Mouse (Mus musculus) small intestine, adult 2 months (tissue): ENCODE data around the gene Dnajb1. TPM values are rescaled to one million over a fixed set of nuclear protein-coding genes. Genes with fewer than 3 reads are reported as not detected.

Source experiments
- H3K27ac ChIP-seq: fragments of 200-500 bp; 2 replicates; pipeline ENCODE4 v1.5.1; 2012; ENCODE audit warnings: low read depth, low read length, control low read depth, inconsistent platforms; ENCODE audit not compliant: insufficient read depth
- H3K27me3 ChIP-seq: fragments of 200-500 bp; 2 replicates; pipeline ENCODE4 v1.6.1; 2012; ENCODE audit warnings: mild to moderate bottlenecking, moderate library complexity, low read length, inconsistent platforms; ENCODE audit not compliant: control insufficient read depth, insufficient read depth
- H3K36me3 ChIP-seq: fragments of 200-500 bp; 2 replicates; pipeline ENCODE4 v1.6.1; 2012; ENCODE audit warnings: mild to moderate bottlenecking, low read length, control low read depth, inconsistent platforms; ENCODE audit not compliant: control insufficient read depth, insufficient read depth
- H3K4me1 ChIP-seq: fragments of 200-500 bp; 2 replicates; pipeline ENCODE4 v1.6.1; 2012; ENCODE audit warnings: low read length, inconsistent platforms, mixed read lengths; ENCODE audit not compliant: control insufficient read depth, insufficient read depth, insufficient read length
- H3K4me3 ChIP-seq: fragments of 200-500 bp; 2 replicates; pipeline ENCODE4 v1.5.1; 2012; ENCODE audit warnings: low read depth, mild to moderate bottlenecking, control low read depth, inconsistent platforms, low read length, moderate library complexity
- CTCF ChIP-seq: fragments of 200-500 bp; IDR thresholded peaks from 2 replicates; pipeline ENCODE4 v1.5.1; 2012; ENCODE audit warnings: low read depth, mild to moderate bottlenecking, control low read depth, inconsistent platforms, low read length, moderate library complexity, mixed read lengths; ENCODE audit not compliant: insufficient replicate concordance, insufficient read length; ENCODE audit errors: extremely low read depth
- POLR2A ChIP-seq: fragments of 200-500 bp; IDR thresholded peaks from 2 replicates; pipeline ENCODE4 v1.6.1; 2012; ENCODE audit warnings: low read depth, mild to moderate bottlenecking, control low read depth, inconsistent platforms, low read length, moderate library complexity
- WGBS: fragments of 180-500 bp; shearing (Covaris S2); methylation state at CpG from one replicate; pipeline ENCODE4 v1.1.7; 2018; 5-methylcytosine and 5-hydroxymethylcytosine counted together
- polyA plus RNA-seq: library from polyadenylated mRNA; depleted of rRNA; stranded (reverse); fragments of >200 nt; gene quantifications from 2 replicates; pipeline ENCODE4 v1.2.3, GENCODE M21; 2012

Gene Dnajb1
- polyA plus RNA-seq, 1 experiment, result 34.0 TPM

GRCm38 (mm10) chr8:83573140-83573875, 34.7 kb upstream of the Dnajb1 start:
- Histone ChIP-seq H3K27me3 (no peaks in the 10 kb centered on the region), H3K4me3 (peak overlapping the region; percentile 45), H3K27ac (no peak overlapping the region), H3K36me3 (peaks cover 21% of the 10 kb centered on the region), H3K4me1 (peaks cover 3% of the 10 kb centered on the region)
- no peak for TF ChIP-seq CTCF
- no peak for TF ChIP-seq POLR2A
- WGBS, result 75% methylated on average over 18 of the region's 18 CpGs

- no peak overlapping the region for H3K27ac ChIP-seq
- WGBS, result 85% methylated on average over 15 of the region's 15 CpGs
Measured at GRCm38 (mm10) chr8:83574631-83575315, 33.2 kb upstream of the Dnajb1 start.

DNA sequence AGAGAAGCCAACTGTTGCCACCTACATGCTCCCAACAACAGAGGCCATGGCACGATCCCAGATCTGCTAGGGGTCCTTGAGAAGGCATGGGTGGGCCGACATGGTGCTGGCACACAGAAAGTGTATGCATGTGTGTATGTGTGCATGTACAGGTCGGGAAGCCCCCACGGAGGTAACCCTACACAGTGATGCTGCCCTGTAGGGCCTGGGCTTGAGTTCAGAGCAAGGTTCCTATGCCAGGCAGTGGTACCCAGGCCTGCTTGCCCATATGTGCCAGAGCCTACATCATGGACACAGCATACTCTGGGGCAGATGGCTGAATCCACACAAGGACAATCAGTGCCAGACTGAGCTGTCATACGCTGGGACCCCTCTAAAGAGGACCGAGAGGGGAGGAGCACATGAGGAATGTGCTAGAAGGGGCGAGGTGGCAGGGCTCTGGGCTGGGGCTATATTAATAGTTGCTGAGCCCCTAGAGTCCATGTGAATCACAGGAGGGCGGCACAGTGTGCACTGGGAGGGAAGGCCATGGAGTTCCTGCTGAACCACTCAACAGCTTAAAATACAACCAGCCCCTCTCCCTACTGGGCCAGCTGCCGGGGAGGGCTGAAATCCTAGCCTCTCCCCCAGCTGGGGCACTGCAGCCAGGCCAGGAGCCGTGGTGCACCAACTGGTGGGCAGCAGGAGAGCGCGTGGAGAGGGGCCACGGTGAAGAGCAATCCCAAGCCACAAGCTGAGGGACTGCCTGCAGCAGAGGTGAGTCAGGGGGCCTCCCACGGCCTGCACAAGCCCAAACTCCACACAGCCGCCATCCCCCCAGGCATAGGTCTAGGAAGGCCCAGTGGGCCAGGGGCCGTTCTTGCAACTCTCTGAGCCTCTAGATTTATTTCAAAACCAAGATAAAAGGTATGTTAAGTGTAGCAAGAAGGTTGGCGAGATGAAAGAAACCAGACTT, 32.2 kb upstream of the Dnajb1 start:
- Histone ChIP-seq H3K27me3 (no peaks in the 10 kb centered on the region), H3K4me3 (no peak overlapping the region), H3K27ac (no peak overlapping the region), H3K36me3 (peaks cover 17% of the 10 kb centered on the region), H3K4me1 (peaks cover 5% of the 10 kb centered on the region)
- TF ChIP-seq POLR2A, result no peak
- 79% methylated on average over 17 of the region's 17 CpGs for WGBS

More at GRCm38 (mm10) chr8:83574631-83575315, 33.2 kb upstream of the Dnajb1 start:
- TF ChIP-seq POLR2A, result no peak
- TF ChIP-seq CTCF, result no peak
- H3K36me3 ChIP-seq, result peaks cover 21% of the 10 kb centered on the region
- H3K27me3 ChIP-seq, result no peaks in the 10 kb centered on the region
- no peak overlapping the region for H3K4me3 ChIP-seq
- peaks cover 5% of the 10 kb centered on the region for H3K4me1 ChIP-seq

DNA sequence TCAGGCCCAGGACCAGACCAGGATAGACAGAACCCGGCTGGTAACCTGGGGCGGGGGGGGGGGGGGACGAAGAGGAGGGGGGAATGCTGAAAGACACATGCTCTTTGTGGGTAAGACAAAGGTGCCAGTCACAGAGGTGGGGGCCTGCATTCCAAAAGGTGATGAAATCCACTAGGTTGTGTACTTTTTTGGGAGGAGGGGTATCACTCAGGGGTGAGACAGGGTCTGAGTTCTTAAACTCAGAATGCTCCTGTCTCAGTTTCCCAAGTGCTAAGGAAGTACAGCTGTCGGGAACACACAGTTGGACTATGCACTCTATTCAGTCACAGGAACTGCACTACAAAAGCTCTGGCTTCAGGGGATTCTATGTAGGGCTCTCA, 31.5 kb upstream of the Dnajb1 start:
- TF ChIP-seq POLR2A, result no peak
- TF ChIP-seq CTCF, result no peak
- Histone ChIP-seq H3K27ac (no peak overlapping the region), H3K4me3 (no peak overlapping the region), H3K4me1 (peaks cover 5% of the 10 kb centered on the region), H3K36me3 (peaks cover 12% of the 10 kb centered on the region), H3K27me3 (no peaks in the 10 kb centered on the region)
- 53% methylated on average over 3 of the region's 4 CpGs for WGBS

- Histone ChIP-seq H3K27ac (no peak overlapping the region), H3K27me3 (no peaks in the 10 kb centered on the region), H3K36me3 (peaks cover 9% of the 10 kb centered on the region), H3K4me1 (peaks cover 5% of the 10 kb centered on the region), H3K4me3 (no peak overlapping the region)
- TF ChIP-seq CTCF, result no peak
- 73% methylated on average over 4 of the region's 4 CpGs for WGBS
Measured at GRCm38 (mm10) chr8:83576921-83577320, 31.1 kb upstream of the Dnajb1 start.

GRCm38 (mm10) chr8:83577384-83577791, 30.6 kb upstream of the Dnajb1 start:
- Histone ChIP-seq H3K27ac (no peak overlapping the region), H3K4me1 (peaks cover 5% of the 10 kb centered on the region), H3K4me3 (no peak overlapping the region), H3K27me3 (no peaks in the 10 kb centered on the region), H3K36me3 (peaks cover 4% of the 10 kb centered on the region)
- 71% methylated on average over 9 of the region's 9 CpGs for WGBS
- TF ChIP-seq CTCF, result no peak
- TF ChIP-seq POLR2A, result no peak
